Mouse (Mus musculus): ENCODE measurements at regions not wholly inside any gene's neighbourhood (a gene's known extent, or its start where the extent isn't known, plus 50 kb on each side); places are given as distances from the start of the nearest gene placed in this dataset.

DNA sequence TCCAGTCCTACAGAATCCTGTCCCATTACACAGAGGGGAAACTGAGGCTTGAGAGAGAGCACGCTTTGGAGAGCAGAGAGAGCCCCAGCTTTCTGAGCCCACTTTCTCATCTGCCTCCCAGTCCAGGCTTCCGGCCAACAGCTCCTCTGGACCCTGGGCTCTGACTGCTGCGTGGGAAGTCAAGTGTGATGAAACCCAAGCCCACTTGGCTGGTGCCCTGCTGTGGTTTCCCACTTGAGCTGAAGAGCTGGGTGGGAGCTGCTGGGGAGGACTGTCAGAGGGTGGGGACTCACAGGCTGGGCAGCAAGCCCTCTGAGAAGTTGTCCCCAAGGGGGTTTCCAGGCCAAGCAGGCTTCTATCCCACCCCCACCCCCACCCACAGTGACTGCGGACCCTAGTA lies 139.9 kb upstream of the Haao start:
- peak overlapping the region; percentile 94 for H3K27ac ChIP-seq
- TF ChIP-seq CTCF (IDR thresholded peaks at IDR 0.05) = no peak
- intact Hi-C loops (cut with DNase I) = no loop called here
- H3K4me3 ChIP-seq = no peak overlapping the region
- DNase-seq = peak; percentile 59

DNA sequence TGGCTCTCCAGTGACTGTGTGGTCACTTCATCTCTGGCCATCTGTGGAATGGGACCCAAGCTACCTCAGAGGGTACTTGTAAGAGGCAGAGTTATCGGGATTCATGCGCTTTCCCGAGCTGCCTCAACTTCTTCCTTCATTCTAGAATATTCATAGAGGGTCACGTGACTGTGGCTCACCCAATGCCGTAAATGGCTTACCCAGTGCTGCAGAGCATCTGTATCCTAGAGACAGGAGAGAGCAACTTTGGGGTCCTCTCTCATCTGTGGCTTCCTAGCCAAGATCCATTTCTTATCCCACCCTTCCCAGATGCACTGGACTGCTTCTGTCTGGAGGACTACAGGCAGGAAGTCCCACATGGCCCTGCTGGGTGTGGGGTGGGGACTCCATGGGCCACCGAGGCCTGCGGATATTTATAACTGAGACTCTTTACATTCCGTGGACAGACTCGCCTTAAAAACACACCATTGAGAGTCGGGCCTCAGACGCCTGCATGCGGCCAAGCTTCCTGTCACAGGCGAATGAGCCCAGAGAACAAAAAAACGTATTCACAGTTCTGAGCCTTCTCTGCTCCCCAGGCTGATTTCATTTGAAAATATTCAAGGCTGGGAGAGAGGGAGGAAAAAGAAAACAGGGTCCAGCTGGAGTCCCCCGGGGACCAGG lies 138.3 kb upstream of the Haao start:
- peak overlapping the region; percentile 94 for H3K27ac ChIP-seq
- intact Hi-C loops (cut with DNase I) = no loop called here
- no peak for DNase-seq
- no peak for TF ChIP-seq CTCF (IDR thresholded peaks at IDR 0.05)
- H3K4me3 ChIP-seq = no peak overlapping the region

DNA sequence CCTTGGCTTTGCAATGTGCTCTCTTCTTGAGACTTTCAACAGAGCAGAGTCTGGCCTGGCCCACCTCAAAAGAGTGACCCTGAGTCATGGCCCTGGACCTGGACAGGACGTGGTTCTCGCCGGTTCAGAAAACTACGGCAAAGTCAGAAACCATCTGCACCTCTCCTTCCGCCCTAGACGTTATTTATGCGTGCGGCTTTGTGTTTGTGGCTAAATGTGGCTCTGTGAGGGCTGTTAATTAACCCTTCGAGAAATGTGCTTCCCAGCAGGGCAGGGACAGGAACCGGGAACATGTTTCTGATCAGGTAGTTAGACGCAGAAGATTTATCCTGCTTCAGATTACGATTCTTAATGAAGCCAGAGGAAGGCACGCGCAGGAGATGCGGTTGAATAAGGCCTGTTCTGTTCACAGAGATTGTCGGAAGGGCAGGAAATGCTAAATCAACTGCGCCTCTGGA lies 137.6 kb upstream of the Haao start:
- peak overlapping the region; percentile 94 for H3K27ac ChIP-seq
- peak; percentile 53 for DNase-seq
- no peak for TF ChIP-seq CTCF (IDR thresholded peaks at IDR 0.05)
- H3K4me3 ChIP-seq = no peak overlapping the region
- intact Hi-C loops (cut with DNase I) = no loop called here

DNA sequence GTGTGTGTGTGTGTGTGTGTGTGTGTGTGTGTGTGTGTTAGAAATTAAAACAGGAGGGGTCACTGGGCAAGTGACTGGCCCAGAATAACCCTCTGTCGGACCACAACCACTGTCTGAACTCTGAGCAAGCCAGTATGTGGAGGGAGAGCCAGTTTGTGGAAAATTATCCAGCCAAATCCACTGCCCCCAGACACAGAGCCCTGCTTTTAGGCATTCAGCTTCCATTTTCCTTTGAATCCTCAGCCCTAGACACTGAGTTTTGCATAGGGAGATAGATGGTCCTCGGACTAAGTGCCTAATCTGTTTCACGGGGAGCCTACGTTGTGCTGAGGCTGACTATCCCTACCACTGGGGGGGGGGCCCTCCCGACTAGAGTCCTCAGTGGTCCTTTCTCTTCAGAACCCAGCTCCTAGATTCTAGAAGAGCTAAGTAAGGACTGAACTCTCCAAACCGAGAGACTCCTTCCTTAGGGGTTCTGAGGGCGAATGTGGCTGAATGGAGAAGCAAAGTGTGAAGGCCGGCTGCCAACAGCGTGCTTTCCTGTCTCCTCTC lies 136.2 kb upstream of the Haao start:
- Histone ChIP-seq H3K4me3 (no peak overlapping the region), H3K27ac (peak overlapping the region; percentile 94)
- DNase-seq = no peak
- no peak for TF ChIP-seq CTCF (IDR thresholded peaks at IDR 0.05)
- intact Hi-C loops (cut with DNase I) = no loop called here

DNA sequence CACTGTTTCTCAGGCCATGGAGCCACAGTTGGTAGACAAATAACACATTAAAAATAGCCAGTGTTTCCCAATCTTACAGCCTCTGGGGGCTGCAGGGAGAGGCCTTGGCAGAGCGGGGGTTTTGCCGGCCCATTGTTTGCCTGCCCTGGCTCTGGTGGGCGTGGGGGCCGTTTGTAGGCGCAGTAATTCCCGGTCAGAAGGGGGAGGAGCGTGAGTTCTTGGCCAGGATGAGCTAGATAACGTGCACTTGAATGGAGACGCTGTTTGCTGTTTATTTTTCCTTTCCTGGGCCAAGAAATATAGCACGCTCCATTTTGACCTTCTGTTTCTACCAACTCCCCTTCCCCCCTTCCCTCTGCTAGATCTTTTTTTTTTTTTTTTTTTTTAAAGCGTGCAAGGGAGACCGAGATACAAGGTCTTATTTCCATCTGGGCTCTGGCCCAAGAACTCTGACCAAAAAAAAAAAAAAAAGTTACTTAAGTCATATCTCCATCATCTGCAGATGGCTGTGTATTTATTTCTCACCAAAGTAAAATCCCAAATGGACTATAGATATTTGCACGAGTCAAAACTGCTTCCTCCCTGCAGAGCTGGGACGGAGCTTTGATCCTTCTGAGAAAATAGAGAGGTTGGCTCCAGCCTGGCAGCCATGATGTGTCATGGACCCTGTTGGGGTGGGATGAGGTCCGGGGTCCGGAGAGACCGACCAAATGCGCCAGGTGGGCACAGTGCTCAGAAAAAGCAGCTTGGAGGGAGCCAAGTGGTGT lies 135.5 kb upstream of the Haao start:
- Histone ChIP-seq H3K27ac (peak overlapping the region; percentile 94), H3K4me3 (peak overlapping the region; percentile 44)
- DNase-seq = peak; percentile 90
- TF ChIP-seq CTCF (IDR thresholded peaks at IDR 0.05) = no peak
- intact Hi-C loops (cut with DNase I) = no loop called here

DNA sequence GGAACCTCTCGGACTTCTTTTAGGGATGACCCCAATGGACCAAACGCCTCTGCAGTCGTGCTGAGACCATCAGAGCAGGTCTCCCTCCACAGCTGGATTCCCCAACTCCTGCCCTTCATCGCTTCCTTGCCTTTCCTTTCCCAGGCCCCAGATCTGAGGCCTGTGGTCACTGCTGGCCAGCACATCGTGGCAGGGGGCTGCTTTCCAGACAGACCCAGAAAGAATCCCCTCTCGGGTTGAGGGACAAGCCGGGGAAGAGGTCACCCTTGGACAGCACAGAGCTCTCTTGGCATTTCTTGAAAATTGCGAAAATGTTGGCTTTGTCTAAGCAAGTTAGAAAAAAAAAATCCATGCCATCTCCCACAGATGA lies 134.9 kb upstream of the Haao start:
- peak; percentile 61 for DNase-seq
- intact Hi-C loops (cut with DNase I) = no loop called here
- peak overlapping the region; percentile 32 for H3K4me3 ChIP-seq
- TF ChIP-seq CTCF (IDR thresholded peaks at IDR 0.05) = no peak
- H3K27ac ChIP-seq = peak overlapping the region; percentile 94

DNA sequence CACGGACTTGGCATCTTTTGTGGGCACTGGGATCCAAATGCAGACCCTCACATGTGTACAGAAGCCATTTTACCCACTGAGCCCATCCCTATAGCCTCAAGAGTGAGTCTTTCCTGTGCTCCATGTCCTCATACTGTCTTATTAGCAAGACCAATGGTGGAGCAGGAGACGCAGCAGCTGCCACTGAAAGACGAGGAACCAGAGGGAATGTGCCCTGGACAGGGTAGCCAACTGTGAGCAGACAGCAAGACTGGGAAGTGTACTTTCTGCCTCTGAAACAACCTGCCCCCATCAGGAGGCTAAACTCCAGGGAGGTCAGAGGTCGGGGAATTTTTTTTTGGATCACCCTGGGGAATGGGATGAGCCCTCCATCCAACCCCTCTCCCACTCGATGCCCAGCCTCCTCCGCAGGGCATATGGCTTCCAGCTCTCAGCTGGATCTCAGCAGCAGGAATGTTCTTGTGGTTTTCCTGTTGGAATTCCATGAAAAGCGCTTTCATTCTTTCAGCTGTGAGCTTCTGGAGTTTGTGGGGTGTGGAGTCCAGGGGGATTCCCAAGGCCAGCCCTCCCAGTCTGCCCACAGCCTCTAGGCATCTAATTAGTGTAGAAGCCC lies 131.2 kb upstream of the Haao start:
- Histone ChIP-seq H3K4me3 (no peak overlapping the region), H3K27ac (peak overlapping the region; percentile 70)
- peak; percentile 27 for DNase-seq
- TF ChIP-seq CTCF (IDR thresholded peaks at IDR 0.05) = no peak
- intact Hi-C loops (cut with DNase I) = no loop called here

DNA sequence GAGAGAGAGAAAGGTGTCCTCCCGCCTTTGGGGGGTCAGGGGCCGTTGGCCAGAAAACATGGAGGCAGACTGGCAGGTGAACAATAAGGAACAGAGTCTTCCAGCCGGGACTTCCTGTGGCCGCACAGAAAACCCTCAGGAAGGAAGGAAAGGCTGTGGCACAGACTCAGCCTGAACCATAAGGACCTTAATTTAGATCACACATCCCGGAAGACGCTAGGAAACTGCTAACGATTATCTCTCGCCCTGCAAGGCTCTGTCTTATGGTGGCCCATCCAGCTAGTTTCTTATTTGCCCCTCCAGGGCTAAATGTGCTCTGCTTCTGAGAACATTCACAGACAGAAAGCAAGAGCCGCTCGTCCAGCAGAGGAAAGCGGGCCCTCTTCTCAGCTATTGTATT lies 130.0 kb upstream of the Haao start:
- peak; percentile 13 for DNase-seq
- no peak overlapping the region for H3K4me3 ChIP-seq
- H3K27ac ChIP-seq = peak overlapping the region; percentile 68
- no peak for TF ChIP-seq CTCF (IDR thresholded peaks at IDR 0.05)
- intact Hi-C loops (cut with DNase I) = no loop called here

DNA sequence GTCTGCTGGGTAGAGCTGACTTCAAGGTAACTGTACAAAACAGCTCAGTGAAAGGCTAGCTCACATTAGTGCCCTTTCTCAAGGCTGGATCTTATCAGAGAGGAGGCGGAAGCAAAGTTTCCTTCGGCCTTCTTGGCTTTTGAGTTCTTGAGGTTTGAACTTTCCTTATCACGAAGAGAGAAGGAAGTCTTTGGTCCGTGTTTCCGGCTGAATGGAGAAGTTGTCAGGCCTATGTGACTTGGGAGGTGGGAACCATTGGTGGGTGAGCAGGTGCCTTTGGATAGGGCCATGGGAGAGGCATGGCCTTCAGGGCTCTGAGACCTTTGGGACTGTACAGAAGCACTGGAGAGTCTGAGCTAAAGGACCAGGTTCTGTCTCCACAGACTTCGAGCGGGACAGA lies 128.1 kb upstream of the Haao start:
- no peak for DNase-seq
- intact Hi-C loops (cut with DNase I) = no loop called here
- no peak for TF ChIP-seq CTCF (IDR thresholded peaks at IDR 0.05)
- Histone ChIP-seq H3K4me3 (no peak overlapping the region), H3K27ac (peak overlapping the region; percentile 24; the same call in 1 of the 2 replicates)

DNA sequence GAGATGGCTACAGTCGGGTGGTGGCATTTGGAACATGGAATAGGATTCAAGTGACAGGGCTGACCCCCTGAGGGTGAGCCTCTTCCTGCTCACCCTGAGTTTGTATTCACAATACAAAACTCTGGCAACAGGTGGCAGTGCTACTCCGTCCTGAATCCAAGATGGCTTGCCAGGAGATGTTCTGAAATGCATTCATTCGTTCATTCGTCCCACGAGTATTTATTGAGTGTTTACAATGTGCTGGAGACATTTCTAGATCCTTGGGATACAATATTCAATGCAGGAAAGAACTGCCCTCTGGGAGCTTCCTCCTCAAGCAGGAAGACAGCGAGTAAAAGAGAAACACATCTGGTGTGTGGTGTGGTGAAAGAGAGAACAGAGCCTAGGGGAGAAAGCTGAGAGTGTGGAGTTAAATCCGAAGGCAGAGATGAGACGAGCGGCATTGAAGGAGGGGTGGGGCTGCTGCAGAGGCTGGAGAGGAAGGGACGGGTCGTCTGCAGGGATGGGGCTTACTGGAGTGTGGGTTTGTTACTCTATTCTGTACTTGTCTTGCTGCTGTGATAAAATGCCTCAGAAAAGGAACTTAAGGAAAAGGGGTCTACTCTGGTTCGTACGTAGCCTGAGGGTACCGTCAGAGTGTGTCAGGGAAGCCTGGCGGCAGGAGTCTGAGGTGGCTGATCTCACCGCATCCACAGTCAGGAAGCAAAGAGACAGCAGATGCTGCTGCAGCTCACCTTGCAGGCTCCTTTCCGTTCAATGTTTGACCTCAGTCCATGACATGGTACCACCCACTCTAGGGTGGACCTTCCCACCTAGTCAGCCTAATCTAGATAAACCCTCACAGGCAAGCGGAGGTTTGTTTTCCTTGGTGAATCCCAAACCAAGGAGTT lies 125.9 kb upstream of the Haao start:
- Histone ChIP-seq H3K27ac (peak overlapping the region; percentile 75), H3K4me3 (peak overlapping the region; percentile 28; the same call in 1 of the 2 replicates)
- peak; percentile 62 for DNase-seq
- intact Hi-C loops (cut with DNase I) = loop anchor here (2.0 kb wide), 1 partner anchor 215 kb away; no protein-coding TSS in a partner anchor
- TF ChIP-seq CTCF (IDR thresholded peaks at IDR 0.05) = peak; percentile 77

DNA sequence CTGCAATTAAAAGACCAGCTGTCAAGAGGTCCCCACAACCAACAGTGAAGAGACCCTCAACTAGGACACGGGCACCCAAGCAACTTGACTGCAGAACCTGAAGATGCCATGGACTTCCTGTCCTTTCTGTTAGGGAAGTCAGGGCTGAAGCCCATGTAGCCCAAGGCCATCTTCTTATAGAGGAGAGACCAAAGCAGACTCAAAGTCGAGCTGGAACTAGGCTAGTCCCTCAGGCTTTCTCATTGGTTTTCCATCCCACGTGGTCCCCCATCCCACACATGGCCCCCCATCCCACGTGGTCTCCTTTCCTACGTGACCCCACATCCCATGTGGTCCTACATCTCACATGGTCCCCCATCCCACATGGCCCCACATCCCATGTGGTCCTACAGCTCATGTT lies 125.1 kb upstream of the Haao start:
- TF ChIP-seq CTCF (IDR thresholded peaks at IDR 0.05) = no peak
- DNase-seq = peak; percentile 10
- Histone ChIP-seq H3K27ac (peak overlapping the region; percentile 75), H3K4me3 (no peak overlapping the region)
- intact Hi-C loops (cut with DNase I) = loop anchor here (2.0 kb wide), 1 partner anchor 216 kb away; no protein-coding TSS in a partner anchor

DNA sequence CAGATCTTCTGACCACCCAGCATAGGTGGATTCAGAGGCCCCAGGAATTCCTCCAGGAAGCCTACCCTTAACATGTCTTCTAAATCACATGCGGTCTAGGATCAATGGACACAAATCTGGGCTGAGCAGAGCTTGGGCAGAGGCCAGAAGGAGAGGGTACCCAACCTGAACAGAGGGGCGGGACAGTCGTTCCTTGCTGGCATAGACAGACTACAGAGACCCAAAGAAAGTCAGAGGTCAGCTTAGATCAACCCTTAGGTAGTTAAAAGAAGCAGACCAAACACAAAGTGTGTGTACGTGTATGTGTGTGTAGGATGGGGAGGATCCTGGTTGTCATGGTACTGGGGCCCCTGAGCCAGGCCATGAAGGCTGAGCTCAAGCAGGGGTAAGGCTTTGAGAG lies 124.7 kb upstream of the Haao start:
- intact Hi-C loops (cut with DNase I) = loop anchor here (2.0 kb wide), 1 partner anchor 216 kb away; no protein-coding TSS in a partner anchor
- H3K4me3 ChIP-seq = no peak overlapping the region
- no peak for TF ChIP-seq CTCF (IDR thresholded peaks at IDR 0.05)
- peak; percentile 7 for DNase-seq
- H3K27ac ChIP-seq = peak overlapping the region; percentile 75

All from gastrocnemius, adult 2 months (tissue).